Mouse (Mus musculus) liver, embryonic 13.5 days (tissue): Measurements from ENCODE around the gene Gm9945. TPM values are rescaled to one million over a fixed set of nuclear protein-coding genes. Genes with fewer than 3 reads are reported as not detected.

Experiments
- ATAC-seq: fragments of 200-750 bp; cut with Nextera tagmentation; 2 replicates; pipeline ENCODE4 v1.8.0; 2017; ENCODE audit warnings: low read depth, mild to moderate bottlenecking, moderate number of reproducible peaks, moderate library complexity
- DNase-seq: peaks from one replicate; pipeline ENCODE4 v3.0.0; 2022
- H3K27ac ChIP-seq: fragments of 300-500 bp; sonication (generic); 2 replicates; pipeline ENCODE4 v1.5.1; 2015; ENCODE audit warnings: moderate library complexity, mild to moderate bottlenecking, inconsistent platforms
- H3K27me3 ChIP-seq: fragments of 300-500 bp; sonication (generic); 2 replicates; pipeline ENCODE4 v1.6.1; 2015; ENCODE audit warnings: mild to moderate bottlenecking, inconsistent platforms
- H3K36me3 ChIP-seq: fragments of 300-500 bp; sonication (generic); 2 replicates; pipeline ENCODE4 v1.6.1; 2015; ENCODE audit warnings: mild to moderate bottlenecking, inconsistent platforms
- H3K4me1 ChIP-seq: fragments of 300-500 bp; sonication (generic); replicated peaks from 2 replicates; pipeline ENCODE4 v1.6.1; 2015; ENCODE audit warnings: inconsistent platforms
- H3K4me2 ChIP-seq: fragments of 300-500 bp; sonication (generic); 2 replicates; pipeline ENCODE4 v1.6.1; 2015; ENCODE audit warnings: inconsistent platforms, mild to moderate bottlenecking, moderate library complexity
- H3K4me3 ChIP-seq: fragments of 300-500 bp; sonication (generic); replicated peaks from 2 replicates; pipeline ENCODE4 v1.5.1; 2015; ENCODE audit warnings: mild to moderate bottlenecking, inconsistent platforms
- H3K9ac ChIP-seq: fragments of 300-500 bp; sonication (generic); 2 replicates; pipeline ENCODE4 v1.6.1; 2015; ENCODE audit warnings: mild to moderate bottlenecking, inconsistent platforms
- H3K9me3 ChIP-seq: fragments of 300-500 bp; sonication (generic); replicated peaks from 2 replicates; pipeline ENCODE4 v1.6.1; 2016; ENCODE audit warnings: inconsistent platforms
- WGBS: fragments of 180-500 bp; shearing (Covaris S2); methylation state at CpG from one replicate; pipeline ENCODE4 v1.1.7; 2015; ENCODE audit not compliant: insufficient replicate concordance; 5-methylcytosine and 5-hydroxymethylcytosine counted together
- polyA plus RNA-seq: library from polyadenylated mRNA; unstranded; fragments of >200 nt; fragmentation: Nextera tagmentation; extraction: Ambion mirVana; gene quantifications from 2 replicates; pipeline ENCODE4 v1.2.1, GENCODE M21; 2015

Gene Gm9945
- polyA plus RNA-seq: 0.53 and 0.59 TPM in 2 replicates

DNA sequence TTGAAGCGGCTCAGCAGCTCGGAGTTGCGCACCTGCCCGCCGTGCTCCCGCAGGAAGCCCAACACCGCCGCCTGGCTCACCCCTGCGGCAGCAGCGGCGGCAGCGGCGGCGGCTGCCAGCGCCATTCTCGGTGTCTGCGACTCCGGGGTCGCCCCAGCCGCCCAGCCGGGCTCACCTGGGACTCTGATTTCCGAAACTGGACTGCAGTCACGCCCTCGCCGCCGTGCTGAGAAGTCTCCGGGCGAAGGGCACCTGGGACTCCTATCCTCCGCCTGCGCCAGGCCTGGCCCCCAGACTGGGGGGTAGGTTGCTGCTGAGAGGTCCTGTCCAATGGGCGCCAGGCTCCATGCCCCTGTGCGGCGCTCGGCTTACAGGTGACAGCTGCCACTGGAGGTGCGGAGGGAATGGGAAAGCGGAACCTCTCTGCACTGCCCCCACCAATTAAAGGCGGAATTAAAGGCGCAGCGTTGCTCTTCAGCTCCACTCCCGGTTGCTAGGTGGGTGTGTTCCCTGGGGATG, at the start of gene Gm9945, which contains the start of gene Sowaha:
Gm9945 (plus strand) TSS at position 384 of the 519 bp plus-strand sequence.
Sowaha (minus strand) TSS at position 492 of the 519 bp plus-strand sequence.
- H3K27ac ChIP-seq: peak within 1 kb of the TSS; percentile 98
- H3K27me3 ChIP-seq: peaks cover 54% of the 10 kb centered on the region
- peak within 1 kb of the TSS; percentile 85 for H3K9ac ChIP-seq
- H3K36me3 ChIP-seq: peaks cover 9% of the 10 kb centered on the region; the same call in 1 of the 2 replicates
- ATAC-seq: peak; percentile 63
- DNase-seq: peak; percentile 61
- 3% methylated on average over 40 of the region's 40 CpGs for WGBS
- H3K4me3 ChIP-seq: peak within 1 kb of the TSS; percentile 78
- no peaks in the 10 kb centered on the region for H3K9me3 ChIP-seq
- peaks cover 70% of the 10 kb centered on the region for H3K4me1 ChIP-seq
- H3K4me2 ChIP-seq: peak within 1 kb of the TSS; percentile 95

DNA sequence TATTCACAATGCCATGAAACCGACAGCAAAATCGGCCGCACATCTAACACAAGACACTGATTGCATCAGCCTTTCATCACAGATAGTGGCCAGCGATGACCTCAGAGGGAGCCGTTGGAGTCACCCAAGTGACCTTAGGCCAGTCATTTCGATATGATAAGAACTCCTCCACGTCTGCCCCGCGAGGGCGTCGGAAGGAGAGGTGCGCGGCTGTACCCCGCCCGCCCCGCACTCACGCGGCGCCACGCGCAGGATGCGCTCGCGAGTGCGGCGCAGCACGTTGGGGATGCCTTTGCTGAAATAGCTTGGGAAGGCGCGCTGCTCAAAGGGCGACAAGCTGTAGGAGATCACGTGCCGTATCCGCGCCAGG, 49.7 kb upstream of the Gm9945 start:
- no peak for DNase-seq
- Histone ChIP-seq H3K4me2 (peak overlapping the region; percentile 85), H3K4me1 (peaks cover 54% of the 10 kb centered on the region), H3K36me3 (peaks cover 20% of the 10 kb centered on the region), H3K4me3 (peak overlapping the region; percentile 84), H3K9me3 (no peaks in the 10 kb centered on the region), H3K27me3 (no peaks in the 10 kb centered on the region), H3K9ac (peak overlapping the region; percentile 89), H3K27ac (peak overlapping the region; percentile 88)
- peak; percentile 34 for ATAC-seq
- WGBS: under 1% methylated on average over 34 of the region's 34 CpGs

- H3K27ac ChIP-seq: peak within 1 kb of the TSS; percentile 88
- no peaks in the 10 kb centered on the region for H3K27me3 ChIP-seq
- peak within 1 kb of the TSS; percentile 85 for H3K4me2 ChIP-seq
- WGBS: under 1% methylated on average over 44 of the region's 44 CpGs
- no peaks in the 10 kb centered on the region for H3K9me3 ChIP-seq
- H3K36me3 ChIP-seq: peaks cover 20% of the 10 kb centered on the region
- peak within 1 kb of the TSS; percentile 89 for H3K9ac ChIP-seq
- H3K4me3 ChIP-seq: peak within 1 kb of the TSS; percentile 84
- H3K4me1 ChIP-seq: peaks cover 52% of the 10 kb centered on the region
- ATAC-seq (peak; percentile 90), DNase-seq (peak; percentile 100)
These were observed 49.2 kb upstream of the Gm9945 start, which contains the start of the genes Uqcrq and Gdf9 for GRCm38 (mm10) chr11:53430670-53431346. Uqcrq (minus strand) TSS chr11:53430831. Gdf9 (plus strand) TSS chr11:53431023.

DNA sequence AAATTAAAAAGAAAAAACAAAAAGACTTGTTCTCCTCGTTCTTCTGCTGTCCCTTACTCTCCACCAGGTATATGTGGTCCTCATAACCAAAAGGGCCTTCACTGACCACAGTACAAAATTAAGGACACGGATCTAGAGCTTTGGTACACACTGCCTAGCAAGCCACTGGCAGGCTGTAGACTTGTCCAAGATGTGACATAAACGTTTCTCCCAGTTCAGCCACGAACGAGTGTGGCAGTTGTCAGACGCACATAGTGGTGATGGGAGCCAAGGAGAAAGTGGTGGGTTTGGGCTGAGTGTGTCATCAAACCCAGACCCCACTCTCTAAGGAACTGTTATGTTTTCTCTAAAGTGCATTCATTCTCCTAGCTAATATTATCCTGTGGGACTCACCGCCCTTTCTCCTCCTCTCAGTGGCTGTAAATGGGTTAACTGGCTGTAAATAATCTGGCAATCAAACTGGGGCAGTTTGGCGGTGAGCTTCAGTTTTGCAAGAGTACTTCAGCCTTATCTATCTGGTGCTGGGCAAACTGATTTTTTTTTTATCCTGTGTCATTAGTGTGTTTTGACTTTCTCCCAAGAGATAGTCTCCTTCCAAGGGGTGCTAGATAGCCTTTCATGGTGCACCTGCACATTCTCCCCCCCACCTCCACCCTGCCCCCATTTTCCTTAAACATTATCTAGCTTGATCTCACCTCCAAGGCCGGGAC, 48.5 kb upstream of the Gm9945 start:
- peak; percentile 25 for ATAC-seq
- DNase-seq: peak; percentile 36
- peak overlapping the region; percentile 85 for H3K4me2 ChIP-seq
- H3K27ac ChIP-seq: peak overlapping the region; percentile 88
- H3K9me3 ChIP-seq: no peaks in the 10 kb centered on the region
- peak overlapping the region; percentile 84 for H3K4me3 ChIP-seq
- no peaks in the 10 kb centered on the region for H3K27me3 ChIP-seq
- H3K9ac ChIP-seq: peak overlapping the region; percentile 61
- H3K36me3 ChIP-seq: peaks cover 20% of the 10 kb centered on the region
- 6% methylated on average over 9 of the region's 9 CpGs for WGBS
- H3K4me1 ChIP-seq: peaks cover 52% of the 10 kb centered on the region

GRCm38 (mm10) chr11:53433057-53433456, 46.9 kb upstream of the Gm9945 start:
- peaks cover 52% of the 10 kb centered on the region for H3K4me1 ChIP-seq
- no peak overlapping the region for H3K9ac ChIP-seq
- 14% methylated on average over 6 of the region's 6 CpGs for WGBS
- H3K4me3 ChIP-seq: no peak overlapping the region
- H3K4me2 ChIP-seq: peak overlapping the region; percentile 22
- ATAC-seq (no peak), DNase-seq (peak; percentile 37)
- H3K27me3 ChIP-seq: no peaks in the 10 kb centered on the region
- H3K36me3 ChIP-seq: peaks cover 13% of the 10 kb centered on the region
- no peaks in the 10 kb centered on the region for H3K9me3 ChIP-seq
- H3K27ac ChIP-seq: no peak overlapping the region

GRCm38 (mm10) chr11:53435504-53435903, 44.5 kb upstream of the Gm9945 start:
- H3K4me2 ChIP-seq: no peak overlapping the region
- no peak overlapping the region for H3K9ac ChIP-seq
- H3K4me1 ChIP-seq: peaks cover 33% of the 10 kb centered on the region
- 50% methylated on average over 8 of the region's 8 CpGs for WGBS
- no peaks in the 10 kb centered on the region for H3K36me3 ChIP-seq
- no peak overlapping the region for H3K27ac ChIP-seq
- ATAC-seq (no peak), DNase-seq (no peak)
- H3K27me3 ChIP-seq: no peaks in the 10 kb centered on the region
- H3K4me3 ChIP-seq: no peak overlapping the region
- no peaks in the 10 kb centered on the region for H3K9me3 ChIP-seq

DNA sequence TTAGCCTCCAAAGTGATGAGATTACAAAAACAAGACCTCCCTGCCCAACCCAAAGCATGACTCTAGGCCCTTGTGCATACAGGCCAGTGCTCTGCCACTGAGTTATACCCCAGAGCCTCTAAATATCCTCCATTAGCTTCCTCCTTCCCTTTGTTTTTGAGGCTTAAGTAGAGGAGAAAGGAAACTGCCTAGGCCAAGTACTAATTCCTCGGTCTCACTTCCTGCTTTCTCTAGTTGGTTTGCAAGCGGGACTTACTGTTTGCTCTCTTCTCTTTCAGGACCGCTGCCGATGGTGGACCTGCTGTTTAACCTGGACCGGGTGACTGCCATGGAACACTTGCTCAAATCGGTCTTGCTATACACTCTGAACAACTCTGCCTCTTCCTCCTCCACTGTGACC, 43.6 kb upstream of the Gm9945 start:
- H3K4me3 ChIP-seq: no peak overlapping the region
- H3K27ac ChIP-seq: no peak overlapping the region
- DNase-seq: no peak
- 64% methylated on average over 6 of the region's 6 CpGs for WGBS
- H3K9me3 ChIP-seq: no peaks in the 10 kb centered on the region
- no peak overlapping the region for H3K4me2 ChIP-seq
- H3K4me1 ChIP-seq: peaks cover 30% of the 10 kb centered on the region
- ATAC-seq: no peak
- H3K27me3 ChIP-seq: no peaks in the 10 kb centered on the region
- H3K9ac ChIP-seq: no peak overlapping the region
- no peaks in the 10 kb centered on the region for H3K36me3 ChIP-seq

GRCm38 (mm10) chr11:53441921-53442320, 38.0 kb upstream of the Gm9945 start:
- Histone ChIP-seq H3K36me3 (no peaks in the 10 kb centered on the region), H3K27ac (peak overlapping the region; percentile 37; the same call in 1 of the 2 replicates), H3K4me2 (peak overlapping the region; percentile 25; the same call in 1 of the 2 replicates), H3K9me3 (no peaks in the 10 kb centered on the region), H3K27me3 (no peaks in the 10 kb centered on the region), H3K4me3 (no peak overlapping the region), H3K9ac (peak overlapping the region; percentile 14; the same call in 1 of the 2 replicates), H3K4me1 (peaks cover 21% of the 10 kb centered on the region)
- DNase-seq (no peak), ATAC-seq (peak; percentile 44; the same call in 1 of the 2 replicates)
- 2% methylated on average over 12 of the region's 12 CpGs for WGBS

DNA sequence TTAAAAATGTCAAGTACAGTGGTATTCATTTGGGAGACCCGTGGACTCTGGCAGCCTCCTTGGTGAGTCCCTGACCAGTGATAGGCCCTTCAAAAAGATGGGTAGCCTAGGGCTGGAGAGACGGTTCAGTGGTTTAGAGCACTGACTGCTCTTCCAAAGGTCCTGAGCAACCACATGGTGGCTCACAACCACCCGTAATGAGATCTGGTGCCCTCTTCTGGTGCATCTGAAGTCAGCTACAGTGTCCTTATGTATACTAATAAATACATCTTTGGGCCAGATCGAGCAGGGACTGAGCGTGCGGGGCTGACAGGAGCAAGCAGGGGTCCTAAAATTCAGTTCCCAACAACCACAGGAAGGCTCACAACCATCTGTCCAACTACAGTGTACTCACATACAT, 36.1 kb upstream of the Gm9945 start:
- ATAC-seq (peak; percentile 57), DNase-seq (peak; percentile 52)
- Histone ChIP-seq H3K36me3 (no peaks in the 10 kb centered on the region), H3K4me1 (peaks cover 21% of the 10 kb centered on the region), H3K27ac (no peak overlapping the region), H3K9me3 (no peaks in the 10 kb centered on the region), H3K9ac (no peak overlapping the region), H3K4me2 (no peak overlapping the region), H3K4me3 (no peak overlapping the region), H3K27me3 (no peaks in the 10 kb centered on the region)
- WGBS: 17% methylated on average over 6 of the region's 6 CpGs

- Histone ChIP-seq H3K27ac (peak overlapping the region; percentile 27; the same call in 1 of the 2 replicates), H3K36me3 (no peaks in the 10 kb centered on the region), H3K27me3 (peaks cover 10% of the 10 kb centered on the region), H3K4me2 (no peak overlapping the region), H3K9ac (no peak overlapping the region), H3K4me1 (peaks cover 29% of the 10 kb centered on the region), H3K9me3 (no peaks in the 10 kb centered on the region), H3K4me3 (no peak overlapping the region)
- no peak for ATAC-seq
- 58% methylated on average over 13 of the region's 13 CpGs for WGBS
- no peak for DNase-seq
These were observed 34.4 kb upstream of the Gm9945 start for GRCm38 (mm10) chr11:53445562-53445961.

- no peak for DNase-seq
- Histone ChIP-seq H3K9ac (no peak overlapping the region; the same call in 1 of the 2 replicates), H3K4me3 (no peak overlapping the region), H3K4me2 (no peak overlapping the region), H3K27me3 (peaks cover 16% of the 10 kb centered on the region), H3K9me3 (no peaks in the 10 kb centered on the region), H3K27ac (peak overlapping the region; percentile 5; the same call in 1 of the 2 replicates), H3K36me3 (no peaks in the 10 kb centered on the region), H3K4me1 (peaks cover 29% of the 10 kb centered on the region)
- ATAC-seq: peak; percentile 69
- 81% methylated on average over 13 of the region's 13 CpGs for WGBS
These were observed 33.8 kb upstream of the Gm9945 start for GRCm38 (mm10) chr11:53446183-53446582.
